Comparison of ENCODE assay signal across 7 mouse cellular contexts in the genomic region with DNA sequence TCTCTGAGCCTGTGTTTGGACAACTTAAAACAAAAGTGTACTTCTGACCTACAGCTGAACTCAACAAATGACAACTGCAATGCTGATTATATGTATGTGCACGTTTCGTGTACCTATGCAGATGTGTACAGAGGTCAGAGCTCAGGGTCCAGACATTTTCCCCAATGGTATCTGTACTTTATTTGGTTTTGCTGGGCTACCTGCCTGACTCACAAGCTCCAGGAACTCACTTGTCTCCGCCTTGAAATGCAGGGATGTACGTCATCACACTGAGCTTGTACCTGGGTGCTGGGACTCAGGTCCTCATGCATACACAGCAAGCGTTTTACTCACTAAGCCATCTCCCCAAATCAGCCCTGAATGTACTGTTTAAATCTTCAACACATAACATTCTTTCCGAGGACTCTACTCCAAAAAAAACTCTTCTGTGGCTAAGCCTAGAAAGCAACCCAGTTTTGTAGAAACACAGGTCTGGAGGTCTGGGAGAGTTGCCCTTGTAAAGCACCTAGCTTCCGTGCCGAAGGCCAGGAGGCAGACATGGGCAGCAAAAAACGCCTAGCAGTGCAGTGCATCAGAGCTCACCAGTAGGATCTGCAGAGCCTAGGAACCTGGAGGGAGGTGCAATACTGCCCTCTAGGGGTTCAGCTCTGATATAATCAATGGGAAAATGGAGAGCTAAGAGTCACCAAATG. TPM values are rescaled to one million over a fixed set of nuclear protein-coding genes. Genes with fewer than 3 reads are reported as not detected.
DNase-seq lines count a peak whose midpoint lies in the region; ATAC-seq and TF ChIP-seq lines count a peak whose summit lies in the region.

No protein-coding gene starts in this region.

- H3K27ac ChIP-seq in forebrain, postnatal 0 days (ENCODE audit: low read depth, low read length) = no peak overlapping the region
- H3K27ac ChIP-seq in left cerebral cortex, adult 2 months = peak overlapping the region; percentile 61

- DNase-seq in Patski (ENCODE audit: low read depth, low spot score) = no peak
- peak; percentile 37 for DNase-seq in c-Kit-positive CD71-positive TER-119-positive erythroid progenitor cells, embryonic 14.5 days (ENCODE audit: low spot score)
- peak; percentile 86 for DNase-seq in forebrain, postnatal 0 days
- DNase-seq in left cerebral cortex, adult 2 months (ENCODE audit: extremely low spot score in 1 of 2, low spot score in 2 of 2) = peak; percentile 62 to 64
- DNase-seq in right cerebral cortex, postnatal 25 days = peak; percentile 73

- no peak overlapping the region for H3K4me2 ChIP-seq in forebrain, postnatal 0 days (ENCODE audit: low read depth)

- POLR2A ChIA-PET in Patski (lab: Charles Lee) = no interaction called here

- WGBS in forebrain, postnatal 0 days = 65% methylated on average over 9 of the region's 9 CpGs

- peak; percentile 78 for TF ChIP-seq CTCF in Patski (IDR thresholded peaks at IDR 0.05)
- peak; percentile 96 for TF ChIP-seq CTCF in forebrain, postnatal 0 days (IDR thresholded peaks at IDR 0.05; ENCODE audit: low read depth)
- peak; percentile 91 for TF ChIP-seq CTCF in left cerebral cortex, adult 2 months (IDR thresholded peaks at IDR 0.05)

- in situ Hi-C loops in Patski (cut with MboI; ENCODE audit: low pct_unique_long_range_greater_than_20kb) = no loop called here

- peak; percentile 68 for ATAC-seq in Patski
- ATAC-seq in forebrain, postnatal 0 days = peak; percentile 91
- ATAC-seq in inflammation-experienced regulatory T-cells, adult 6 months = peak; percentile 58
- peak; percentile 94 for ATAC-seq in megakaryocyte progenitor cell, adult 5-6 weeks (replicated peaks; ENCODE audit: poor library complexity)

- no peaks in the 10 kb centered on the region for H3K9me3 ChIP-seq in forebrain, postnatal 0 days (ENCODE audit: low read length)

- no peak overlapping the region for H3K9ac ChIP-seq in forebrain, postnatal 0 days

- peaks cover 23% of the 10 kb centered on the region for H3K36me3 ChIP-seq in forebrain, postnatal 0 days (ENCODE audit: insufficient read depth)

- no peak overlapping the region for H3K4me3 ChIP-seq in forebrain, postnatal 0 days (ENCODE audit: low read depth, low read length)
- H3K4me3 ChIP-seq in left cerebral cortex, adult 2 months = no peak overlapping the region

- no peaks in the 10 kb centered on the region for H3K4me1 ChIP-seq in forebrain, postnatal 0 days (ENCODE audit: insufficient read depth)

- intact Hi-C loops in left cerebral cortex, adult 2 months (cut with DNase I) = loop anchor here (1.0 to 5.0 kb wide), 2 partner anchors 91 to 1159 kb away; no protein-coding TSS in a partner anchor

- CTCF ChIA-PET in Patski (lab: Charles Lee) = interaction anchor here (0.6 to 4.4 kb wide), 25 partner anchors 9 to 177 kb away, joined by 3 to 18 read pairs (median 5); no protein-coding TSS in a partner anchor

- H3K27me3 ChIP-seq in Patski = no peaks in the 10 kb centered on the region
- no peaks in the 10 kb centered on the region for H3K27me3 ChIP-seq in forebrain, postnatal 0 days (ENCODE audit: insufficient read depth, low read length)

RNA-seq across cellular contexts. Expression of a gene that starts 54.4 kb away (rescaled TPM):
- 36.3 TPM for polyA plus RNA-seq in Patski (2021)
- total RNA-seq in forebrain, postnatal 0 days (2014; rRNA removed) = 9.5 and 16.7 TPM in 2 replicates
- 5.6 and 6.1 TPM in 2 replicates for polyA plus RNA-seq in forebrain, postnatal 0 days (2015; fragmentation: Nextera tagmentation; extraction: Ambion mirVana)
- 10 to 100 TPM in 2 of 3 experiments, 1 to 10 TPM in 1; 7.8 to 29.6 (median 11.4) TPM for polyA plus RNA-seq in inflammation-experienced regulatory T-cells, adult 6 months (2017; shearing (Covaris generic))
- total RNA-seq in left cerebral cortex, adult 2 months (2021) = 10 to 100 TPM; 10.3 to 10.7 TPM
- 12.9 and 15.3 TPM in 2 replicates for total RNA-seq in megakaryocyte progenitor cell, adult 5-6 weeks (2015)
- 24.7 and 27.7 TPM in 2 replicates for total RNA-seq in megakaryocyte progenitor cell, adult 5-6 weeks (2017)
